Mouse (Mus musculus) kidney, embryonic 14.5 days (tissue): Measurements from ENCODE around the gene Srprb. TPM values are rescaled to one million over a fixed set of nuclear protein-coding genes. Genes with fewer than 3 reads are reported as not detected.
A peak's percentile ranks its signal among the peaks of the same experiment; 100 is the strongest.

Experiments used
- ATAC-seq: fragments of 200-750 bp; cut with Nextera tagmentation; 2 replicates; pipeline ENCODE4 v1.8.0; 2017; ENCODE audit warnings: moderate number of reproducible peaks, mild to moderate bottlenecking, moderate TSS enrichment, moderate library complexity; ENCODE audit not compliant: low FRiP score, low TSS enrichment
- H3K27ac ChIP-seq: fragments of 300-500 bp; sonication (generic); 2 replicates; pipeline ENCODE4 v1.5.1; 2014; ENCODE audit warnings: low read depth, mild to moderate bottlenecking, low read length, moderate library complexity, mixed read lengths
- H3K27me3 ChIP-seq: fragments of 300-500 bp; sonication (generic); 2 replicates; pipeline ENCODE4 v1.6.1; 2014; ENCODE audit warnings: mild to moderate bottlenecking, low read length; ENCODE audit not compliant: control insufficient read depth, insufficient read depth
- H3K36me3 ChIP-seq: fragments of 300-500 bp; sonication (generic); 2 replicates; pipeline ENCODE4 v1.6.1; 2014; ENCODE audit warnings: low read length, mixed read lengths; ENCODE audit not compliant: control insufficient read depth, insufficient read depth
- H3K4me1 ChIP-seq: fragments of 300-500 bp; sonication (generic); 2 replicates; pipeline ENCODE4 v1.6.1; 2014; ENCODE audit warnings: low read length, mixed read lengths; ENCODE audit not compliant: control insufficient read depth, insufficient read depth
- H3K4me2 ChIP-seq: fragments of 300-500 bp; sonication (generic); replicated peaks from 2 replicates; pipeline ENCODE4 v1.6.1; 2014; ENCODE audit warnings: low read depth, mild to moderate bottlenecking, low read length
- H3K4me3 ChIP-seq: fragments of 300-500 bp; sonication (generic); 2 replicates; pipeline ENCODE4 v1.5.1; 2014; ENCODE audit warnings: mild to moderate bottlenecking, low read length
- H3K9ac ChIP-seq: fragments of 300-500 bp; sonication (generic); 2 replicates; pipeline ENCODE4 v1.6.1; 2014; ENCODE audit warnings: low read depth, mild to moderate bottlenecking, low read length, moderate library complexity
- H3K9me3 ChIP-seq: fragments of 300-500 bp; sonication (generic); 2 replicates; pipeline ENCODE4 v1.6.1; 2016; ENCODE audit warnings: low read length; ENCODE audit not compliant: control insufficient read depth
- WGBS: fragments of 180-500 bp; shearing (Covaris S2); extraction: QIAGEN DNeasy Blood & Tissue Kit; methylation state at CpG from one replicate; pipeline ENCODE4 v1.1.7; 2014; 5-methylcytosine and 5-hydroxymethylcytosine counted together
- polyA plus RNA-seq: library from polyadenylated mRNA; unstranded; fragments of >200 nt; fragmentation: Nextera tagmentation; extraction: Ambion mirVana; gene quantifications from 2 replicates; pipeline ENCODE4 v1.2.1, GENCODE M21; 2014

Srprb gene
- 48.0 and 63.6 TPM in 2 replicates for polyA plus RNA-seq

DNA sequence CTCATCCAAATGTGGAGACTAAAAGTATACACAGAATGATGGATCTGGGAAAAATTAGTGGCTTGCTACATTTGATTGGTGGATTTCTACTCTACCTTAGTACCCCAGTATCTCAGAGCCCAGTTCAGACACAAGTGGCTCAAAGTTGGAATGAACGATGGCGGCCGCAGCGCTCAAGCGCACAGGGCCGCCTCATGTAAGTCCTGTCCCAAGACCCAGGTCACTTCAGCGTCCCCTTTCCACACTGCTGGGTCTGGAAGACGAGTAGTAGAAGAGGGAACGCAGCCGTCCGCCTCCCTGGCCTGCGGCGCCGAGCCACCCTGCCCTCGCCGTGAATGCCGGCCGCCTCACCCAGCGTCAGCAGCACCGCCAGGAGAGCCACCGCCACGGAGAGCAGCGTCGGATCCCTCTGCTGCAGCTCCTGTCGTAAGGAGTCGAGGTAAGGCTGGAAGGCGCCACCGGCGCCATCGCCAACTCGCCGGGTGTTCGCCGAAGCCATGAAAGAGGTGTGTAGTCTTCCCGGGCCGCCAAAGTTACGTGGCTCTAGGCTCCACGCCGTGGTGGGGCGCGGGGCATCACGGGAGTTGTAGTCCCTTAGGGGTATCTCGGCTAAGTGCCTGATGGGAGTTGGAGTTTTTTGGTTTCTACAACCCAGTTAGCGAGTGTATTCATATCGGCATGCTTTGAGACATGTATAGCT is at the start of gene Srprb:
Gene Srprb, minus strand, starts transcription at position 577 of the 700 bp plus-strand sequence.
- WGBS = under 1% methylated on average over 45 of the region's 45 CpGs
- Histone ChIP-seq H3K4me1 (no peaks in the 10 kb centered on the region), H3K27me3 (no peaks in the 10 kb centered on the region), H3K36me3 (peaks cover 27% of the 10 kb centered on the region), H3K9me3 (no peaks in the 10 kb centered on the region), H3K4me3 (peak within 1 kb of the TSS; percentile 94), H3K9ac (peak within 1 kb of the TSS; percentile 80), H3K4me2 (peak within 1 kb of the TSS; percentile 47), H3K27ac (peak within 1 kb of the TSS; percentile 66)
- ATAC-seq = peak; percentile 98

DNA sequence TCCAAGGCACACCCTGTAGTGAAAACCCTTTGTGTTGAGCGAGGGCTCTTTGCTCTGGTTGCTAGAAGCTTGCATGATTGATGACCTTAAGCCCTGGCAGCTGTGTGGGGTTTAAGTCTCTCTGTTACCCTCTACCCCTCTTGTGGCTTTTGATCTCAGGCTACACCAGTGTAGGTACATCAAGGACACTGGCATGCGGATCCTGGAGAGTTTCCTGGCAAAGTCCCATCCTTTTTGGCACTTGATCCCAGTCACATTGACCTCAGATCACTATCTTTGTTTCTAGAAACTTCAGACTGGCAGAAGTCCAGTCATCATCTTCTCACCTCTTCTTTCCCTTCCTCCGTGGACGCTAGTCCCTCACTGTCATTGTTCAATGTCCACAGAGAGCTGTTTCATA is 46.7 kb upstream of the Srprb start:
- H3K4me1 ChIP-seq = no peaks in the 10 kb centered on the region
- no peak overlapping the region for H3K27ac ChIP-seq
- 53% methylated on average over 4 of the region's 4 CpGs for WGBS
- H3K4me3 ChIP-seq = no peak overlapping the region
- H3K9ac ChIP-seq = no peak overlapping the region
- ATAC-seq = no peak
- no peak overlapping the region for H3K4me2 ChIP-seq
- no peaks in the 10 kb centered on the region for H3K36me3 ChIP-seq
- H3K9me3 ChIP-seq = no peaks in the 10 kb centered on the region; the same call in 1 of the 2 replicates
- H3K27me3 ChIP-seq = no peaks in the 10 kb centered on the region

DNA sequence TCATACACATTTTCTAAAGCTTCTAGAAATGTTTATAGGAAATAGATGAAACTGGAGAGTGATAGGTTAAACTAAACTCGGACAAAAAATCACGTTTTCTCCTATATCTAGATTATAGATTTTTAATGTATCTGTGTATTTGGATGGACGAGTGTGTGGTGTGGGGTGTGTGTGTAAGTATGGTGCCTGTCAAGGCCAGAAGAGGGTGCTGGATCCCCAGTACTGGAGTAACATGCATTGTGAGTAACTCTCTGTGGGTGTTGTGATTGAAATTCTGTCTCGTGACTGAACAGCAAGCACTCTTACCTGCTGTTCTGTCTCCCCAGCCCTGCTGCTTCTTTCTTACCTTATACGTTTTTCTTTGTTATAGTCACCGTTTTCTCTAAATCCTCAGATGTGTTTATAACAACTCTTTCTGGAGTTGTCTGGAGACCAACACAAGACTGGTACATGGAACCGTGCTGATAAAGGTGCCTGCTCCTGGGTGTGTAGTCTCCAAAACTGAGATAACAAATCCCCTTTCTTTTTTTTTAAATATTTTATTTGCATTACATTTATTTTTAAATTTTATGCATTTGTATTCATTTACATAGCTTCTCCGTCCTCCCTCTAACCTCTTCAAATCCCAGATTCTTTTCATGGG is 44.7 kb upstream of the Srprb start:
- H3K27ac ChIP-seq = no peak overlapping the region
- no peaks in the 10 kb centered on the region for H3K4me1 ChIP-seq
- H3K36me3 ChIP-seq = no peaks in the 10 kb centered on the region
- no peaks in the 10 kb centered on the region for H3K9me3 ChIP-seq
- H3K27me3 ChIP-seq = no peaks in the 10 kb centered on the region
- no peak overlapping the region for H3K9ac ChIP-seq
- 87% methylated on average over 8 of the region's 8 CpGs for WGBS
- no peak overlapping the region for H3K4me3 ChIP-seq
- no peak for ATAC-seq
- no peak overlapping the region for H3K4me2 ChIP-seq

DNA sequence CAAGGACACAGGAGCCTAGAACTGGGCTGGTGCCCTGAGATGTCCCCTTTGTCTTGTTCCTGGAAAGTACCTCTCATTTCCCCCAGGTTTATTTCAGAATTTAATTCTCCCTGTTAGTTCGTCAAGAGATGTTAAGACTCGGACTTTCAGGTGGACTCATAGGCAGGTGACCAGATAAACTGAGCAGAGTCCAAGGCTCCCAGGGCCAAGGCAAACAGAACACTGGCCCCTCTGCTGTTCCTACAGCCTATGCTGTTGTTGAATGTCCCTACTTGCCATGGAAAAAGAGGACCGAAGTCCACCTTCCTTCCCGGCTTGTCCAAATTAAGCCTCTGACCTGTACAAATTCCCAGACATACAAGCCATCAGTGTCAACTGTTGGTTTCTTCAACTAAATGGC is 41.7 kb upstream of the Srprb start:
- H3K4me3 ChIP-seq = no peak overlapping the region
- WGBS = 89% methylated on average over 4 of the region's 4 CpGs
- H3K27ac ChIP-seq = no peak overlapping the region
- no peaks in the 10 kb centered on the region for H3K36me3 ChIP-seq
- no peaks in the 10 kb centered on the region for H3K4me1 ChIP-seq
- H3K4me2 ChIP-seq = no peak overlapping the region
- no peak for ATAC-seq
- no peak overlapping the region for H3K9ac ChIP-seq
- no peaks in the 10 kb centered on the region for H3K9me3 ChIP-seq
- no peaks in the 10 kb centered on the region for H3K27me3 ChIP-seq

DNA sequence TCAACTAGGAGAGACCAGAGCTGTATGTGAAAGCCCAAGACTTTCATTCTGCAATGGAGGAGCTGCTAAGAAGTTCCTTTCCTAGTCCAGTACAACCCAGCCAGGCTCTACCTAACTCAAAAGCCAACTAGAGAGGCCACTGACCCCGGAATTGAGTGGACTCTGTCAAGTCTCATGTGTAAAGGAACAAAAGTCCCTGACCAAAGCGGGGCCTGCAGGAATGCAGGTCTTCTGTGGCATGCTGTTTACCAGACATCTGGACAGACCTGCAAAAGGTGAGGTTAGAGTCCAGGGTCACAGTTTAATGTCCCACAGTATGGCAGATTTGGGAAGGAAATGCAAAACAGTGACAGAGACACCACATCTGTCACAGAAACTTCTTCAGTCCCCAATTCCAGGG is 39.3 kb upstream of the Srprb start:
- Histone ChIP-seq H3K27ac (no peak overlapping the region), H3K9ac (no peak overlapping the region), H3K9me3 (no peaks in the 10 kb centered on the region), H3K36me3 (no peaks in the 10 kb centered on the region), H3K4me3 (no peak overlapping the region), H3K4me2 (no peak overlapping the region), H3K27me3 (no peaks in the 10 kb centered on the region), H3K4me1 (no peaks in the 10 kb centered on the region)
- WGBS = 91% methylated on average over 2 of the region's 2 CpGs
- ATAC-seq = no peak

DNA sequence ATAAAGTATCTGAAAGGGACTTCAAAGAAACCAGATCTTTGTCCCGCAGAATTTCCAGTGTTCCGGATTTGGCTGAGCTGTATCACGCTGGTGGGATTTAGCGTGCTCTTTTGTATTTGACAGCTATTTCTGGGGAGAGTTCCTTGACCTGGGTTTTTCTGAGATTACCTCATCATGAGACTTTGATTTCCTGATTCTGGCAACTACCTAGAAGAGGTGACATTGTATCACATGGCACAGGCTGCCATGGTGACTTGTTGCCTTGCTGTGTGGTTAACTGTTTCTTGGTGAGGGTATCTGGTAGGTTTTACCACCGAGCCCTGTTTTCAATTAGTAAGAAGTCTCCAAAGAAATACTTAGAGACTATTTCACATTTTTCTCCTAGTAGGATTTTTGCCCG is 37.5 kb upstream of the Srprb start:
- H3K4me3 ChIP-seq = no peak overlapping the region
- H3K9ac ChIP-seq = no peak overlapping the region
- ATAC-seq = no peak
- no peak overlapping the region for H3K4me2 ChIP-seq
- H3K27ac ChIP-seq = no peak overlapping the region
- no peaks in the 10 kb centered on the region for H3K27me3 ChIP-seq
- WGBS = 92% methylated on average over 6 of the region's 6 CpGs
- H3K9me3 ChIP-seq = no peaks in the 10 kb centered on the region
- no peaks in the 10 kb centered on the region for H3K4me1 ChIP-seq
- no peaks in the 10 kb centered on the region for H3K36me3 ChIP-seq

DNA sequence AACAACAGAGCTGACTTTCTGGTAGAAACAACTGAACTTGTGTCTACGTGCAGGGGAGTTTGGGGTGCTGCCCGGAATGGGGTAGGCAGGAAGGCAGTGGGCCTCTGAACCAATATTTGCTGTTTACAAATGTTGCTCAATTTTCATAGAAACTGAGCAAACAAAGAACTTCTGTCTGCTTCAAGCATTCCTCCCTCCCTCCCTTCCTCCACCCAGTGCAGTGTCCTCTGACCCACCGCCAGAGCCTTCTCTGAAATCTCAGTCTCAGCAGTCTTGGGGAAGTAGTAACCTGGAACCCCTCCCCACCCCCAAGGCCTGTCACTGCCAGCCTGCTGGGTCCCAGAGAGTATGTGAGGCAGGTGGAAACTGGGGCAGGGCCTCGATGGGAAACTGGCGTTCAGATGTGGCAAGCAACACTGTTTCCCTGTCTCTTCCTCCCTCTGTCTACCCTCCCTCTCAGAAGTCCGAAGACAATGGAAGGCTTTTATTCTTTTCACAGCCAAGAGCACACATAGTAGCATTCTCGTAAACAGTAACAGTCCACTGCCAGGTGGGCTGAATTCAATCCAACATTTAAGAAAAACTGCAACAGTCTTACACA is 32.7 kb upstream of the Srprb start:
- no peak for ATAC-seq
- H3K4me1 ChIP-seq = no peaks in the 10 kb centered on the region
- no peaks in the 10 kb centered on the region for H3K9me3 ChIP-seq
- no peaks in the 10 kb centered on the region for H3K36me3 ChIP-seq
- 70% methylated on average over 7 of the region's 7 CpGs for WGBS
- H3K9ac ChIP-seq = no peak overlapping the region
- H3K4me3 ChIP-seq = no peak overlapping the region
- H3K27ac ChIP-seq = no peak overlapping the region
- no peak overlapping the region for H3K4me2 ChIP-seq
- no peaks in the 10 kb centered on the region for H3K27me3 ChIP-seq

DNA sequence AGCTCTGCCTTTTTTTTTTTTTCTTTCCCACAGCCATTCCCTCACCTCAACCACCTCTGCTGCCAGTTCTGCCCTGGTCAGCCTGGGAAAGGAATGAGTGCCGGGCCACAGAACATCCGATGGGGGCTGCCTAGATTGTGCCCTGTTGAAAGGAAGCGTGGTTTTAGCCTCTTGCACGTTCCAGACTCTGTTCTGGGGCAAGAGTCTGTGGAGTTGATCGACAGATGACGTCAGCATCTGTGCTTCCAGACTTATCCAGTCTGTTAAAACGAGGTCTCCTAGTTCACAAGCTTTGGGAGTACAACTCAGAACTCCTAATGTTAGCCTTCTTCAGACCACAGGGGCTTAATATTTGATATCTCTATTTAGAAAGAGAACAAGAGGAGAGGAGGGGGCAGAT is 32.1 kb upstream of the Srprb start:
- Histone ChIP-seq H3K27me3 (no peaks in the 10 kb centered on the region), H3K9ac (no peak overlapping the region), H3K4me1 (no peaks in the 10 kb centered on the region), H3K36me3 (no peaks in the 10 kb centered on the region), H3K4me2 (no peak overlapping the region), H3K9me3 (no peaks in the 10 kb centered on the region), H3K4me3 (no peak overlapping the region), H3K27ac (no peak overlapping the region)
- WGBS = 80% methylated on average over 7 of the region's 7 CpGs
- no peak for ATAC-seq

DNA sequence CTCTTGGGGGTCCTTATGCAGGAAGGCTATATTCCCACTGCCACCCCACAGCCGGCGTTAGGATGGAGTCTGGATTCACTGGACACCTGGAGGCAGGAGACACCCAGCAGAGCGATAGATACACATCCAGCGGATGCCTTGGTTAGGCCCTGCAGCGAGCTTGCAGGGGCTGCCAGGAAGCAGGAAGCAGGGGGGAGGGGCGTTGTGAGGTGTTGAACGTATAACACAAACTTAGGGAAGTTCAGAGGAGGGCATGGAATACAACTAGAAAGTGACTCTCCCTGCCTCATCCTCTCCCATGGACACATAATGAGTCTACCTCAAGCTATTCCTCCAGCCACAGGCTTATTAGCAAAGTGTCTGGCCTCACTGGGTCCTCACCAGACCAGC is 31.1 kb upstream of the Srprb start:
- no peaks in the 10 kb centered on the region for H3K9me3 ChIP-seq
- no peaks in the 10 kb centered on the region for H3K27me3 ChIP-seq
- no peaks in the 10 kb centered on the region for H3K36me3 ChIP-seq
- WGBS = 63% methylated on average over 7 of the region's 7 CpGs
- no peak overlapping the region for H3K9ac ChIP-seq
- H3K4me1 ChIP-seq = no peaks in the 10 kb centered on the region
- H3K4me2 ChIP-seq = no peak overlapping the region
- no peak for ATAC-seq
- H3K27ac ChIP-seq = no peak overlapping the region
- no peak overlapping the region for H3K4me3 ChIP-seq
